Mouse (Mus musculus): Measurements from ENCODE around the gene Acox2.

Acox2 gene

DNA sequence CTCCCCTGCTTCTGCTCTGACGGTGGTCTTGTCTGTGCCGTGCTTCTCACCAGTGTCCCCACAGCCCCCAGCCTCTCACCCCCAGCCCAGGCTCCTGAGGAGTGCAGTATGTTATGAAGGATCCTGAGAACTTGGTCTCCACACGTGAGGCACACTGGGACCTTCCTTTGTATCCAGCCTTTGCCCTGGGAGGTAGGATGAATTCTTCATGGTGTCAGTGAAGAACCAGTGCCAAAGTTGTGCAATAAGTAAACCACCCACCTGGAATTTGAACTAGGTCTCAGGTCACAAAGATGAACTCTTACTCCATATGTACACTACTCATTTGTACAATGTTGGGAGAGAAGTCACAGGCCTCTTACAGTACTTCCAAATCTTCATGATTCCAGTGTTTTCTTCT, at the start of gene Acox2:
Acox2 (minus strand) TSS at position 188 of the 400 bp plus-strand sequence.
- no peak for DNase-seq (ENCODE audit: inconsistent age in 2 of 2, low spot score in 1 of 2)

DNA sequence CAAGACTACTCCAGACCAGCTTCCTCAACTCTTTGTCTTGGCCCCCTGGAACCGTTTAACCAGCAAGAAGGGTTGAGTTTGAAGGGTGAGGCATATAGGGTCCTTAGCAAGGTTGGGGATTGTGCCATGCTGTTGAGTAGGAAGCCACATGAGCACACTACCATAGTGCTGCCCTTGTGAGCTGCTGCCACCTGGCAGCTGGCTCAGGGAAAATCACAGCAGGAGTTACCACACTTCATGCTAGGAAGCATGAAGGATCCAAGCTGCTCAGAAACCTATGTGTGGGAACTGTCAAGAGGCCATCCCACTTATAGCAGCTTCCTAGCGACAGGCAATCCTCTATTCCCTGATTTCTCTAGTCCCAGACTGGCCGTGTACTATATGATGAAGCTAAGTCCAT, 49.5 kb upstream of the Acox2 start:
- no peak for DNase-seq (ENCODE audit: inconsistent age in 2 of 2, low spot score in 1 of 2)

DNA sequence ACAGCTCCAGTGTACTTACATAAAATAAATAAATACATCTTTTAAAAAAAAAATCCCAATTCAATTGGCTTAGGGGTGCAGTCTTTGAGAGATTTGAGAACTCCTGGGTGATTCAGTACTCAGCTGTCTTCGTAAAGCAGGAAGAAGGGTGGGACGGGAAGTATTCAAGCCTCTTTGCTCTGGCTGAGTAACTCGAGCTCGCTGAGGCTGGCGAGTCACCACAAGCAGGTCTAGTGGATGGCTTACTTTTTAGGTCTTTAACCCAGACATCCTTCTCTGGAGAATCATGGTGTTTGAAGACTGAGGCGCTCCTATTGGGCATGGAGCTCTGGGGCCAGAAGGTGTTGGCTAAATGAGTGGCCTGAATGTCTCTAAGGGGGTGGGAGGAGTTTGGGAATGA, 47.7 kb upstream of the Acox2 start:
- no peak for DNase-seq (ENCODE audit: inconsistent age in 2 of 2, low spot score in 1 of 2)

DNA sequence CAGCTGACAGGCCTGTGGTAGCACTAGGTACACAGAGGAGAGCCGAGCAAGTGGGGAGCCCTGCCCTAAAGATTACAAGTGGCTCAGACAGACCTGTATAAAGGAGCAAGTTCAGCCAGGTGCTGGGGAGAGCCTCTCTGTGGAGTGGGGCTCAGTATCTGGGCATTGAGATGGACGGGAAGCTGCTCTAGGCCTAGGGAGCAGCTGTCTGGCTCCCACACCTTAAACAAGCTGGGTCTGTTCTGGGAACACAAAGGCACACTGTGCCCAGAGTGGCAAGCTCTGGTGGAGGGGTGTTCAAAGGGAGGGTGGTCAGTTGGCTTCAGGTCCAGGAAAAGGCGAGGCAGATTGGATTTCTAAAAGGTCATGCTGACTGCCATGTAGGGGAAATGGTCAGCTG, 45.9 kb upstream of the Acox2 start:
- no peak for DNase-seq (ENCODE audit: inconsistent age in 2 of 2, low spot score in 1 of 2)

DNA sequence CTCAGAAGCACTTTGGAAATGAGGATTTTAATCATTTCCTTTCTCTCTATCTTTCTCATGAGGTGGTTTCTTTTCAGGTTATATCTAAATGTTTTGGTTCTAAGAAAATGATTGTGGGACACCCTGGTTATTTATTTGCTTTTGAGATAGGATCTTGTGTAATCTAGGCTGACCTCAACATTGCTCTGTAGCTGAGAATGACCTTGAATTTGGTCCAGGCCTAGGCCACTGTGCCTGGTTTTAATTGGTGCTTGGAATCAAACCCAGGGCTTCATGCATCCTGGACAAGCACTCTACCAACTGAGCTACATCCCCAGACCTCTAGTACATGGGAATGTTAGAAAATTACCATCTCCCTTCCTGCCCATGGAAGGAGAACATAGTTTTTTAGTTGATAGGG, 44.9 kb upstream of the Acox2 start:
- DNase-seq (ENCODE audit: inconsistent age in 2 of 2, low spot score in 1 of 2): peak in 1 of 2 experiments; percentile 71

DNA sequence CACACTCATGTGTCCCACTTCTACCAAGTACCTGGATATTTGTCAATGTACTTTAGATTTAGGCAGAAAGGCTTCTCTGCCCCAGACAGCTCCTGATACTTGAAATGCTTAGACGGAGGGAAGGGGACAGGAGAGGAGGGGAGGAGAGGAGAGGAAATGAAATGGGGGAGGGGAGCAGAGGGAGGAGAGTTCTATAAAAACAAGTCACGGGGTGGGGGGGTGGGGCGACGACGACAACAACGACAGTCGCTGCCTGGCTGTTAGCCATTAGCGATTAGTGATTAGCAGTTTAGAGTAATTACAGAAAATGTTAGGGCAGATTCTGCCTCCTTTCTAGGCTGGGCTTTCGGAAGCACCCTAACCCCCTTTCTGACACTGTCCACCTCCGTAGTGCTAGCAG, 43.5 kb upstream of the Acox2 start:
- no peak for DNase-seq (ENCODE audit: inconsistent age in 2 of 2, low spot score in 1 of 2)

DNA sequence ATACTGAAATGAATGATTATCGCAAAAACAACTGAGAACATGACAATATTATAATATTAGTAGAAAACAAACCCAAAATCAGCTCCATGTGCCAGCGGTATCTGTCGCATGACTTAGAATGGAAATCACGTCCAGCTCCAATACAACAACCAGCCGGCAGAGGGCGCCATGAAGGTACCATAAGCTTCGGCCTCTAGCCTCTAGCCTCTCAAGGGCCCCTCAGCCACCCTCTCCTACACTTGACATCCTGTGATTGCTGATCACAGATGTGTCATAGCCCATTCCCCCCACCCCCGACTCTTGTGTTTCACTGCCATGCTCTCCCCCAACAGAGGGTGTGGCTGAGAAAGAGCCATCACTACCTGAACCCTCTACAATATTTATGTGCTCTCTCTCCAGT, 41.1 kb upstream of the Acox2 start:
- DNase-seq (ENCODE audit: inconsistent age in 2 of 2, low spot score in 1 of 2): peak; percentile 55 to 81

DNA sequence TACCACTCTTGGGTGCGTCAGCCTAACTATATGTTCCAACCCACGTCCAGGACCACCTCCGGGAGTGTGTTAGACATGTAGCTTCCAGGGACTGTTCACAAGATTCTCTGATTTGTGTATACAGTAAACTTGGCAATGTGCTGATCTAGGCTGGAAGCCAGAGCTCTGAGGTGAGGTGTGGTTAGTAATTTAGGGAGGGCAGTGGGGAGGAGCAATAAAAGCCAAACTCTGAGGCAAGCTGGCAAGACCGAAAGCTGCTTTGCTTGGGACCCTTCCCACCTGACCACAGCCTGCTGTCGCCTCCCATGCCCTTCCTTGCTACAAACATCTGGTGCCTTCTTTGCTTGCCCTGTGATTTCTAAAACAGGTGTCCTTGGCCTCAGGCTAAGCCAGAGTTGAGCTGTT, 38.7 kb upstream of the Acox2 start:
- peak in 1 of 2 experiments; percentile 49 for DNase-seq (ENCODE audit: inconsistent age in 2 of 2, low spot score in 1 of 2)

DNA sequence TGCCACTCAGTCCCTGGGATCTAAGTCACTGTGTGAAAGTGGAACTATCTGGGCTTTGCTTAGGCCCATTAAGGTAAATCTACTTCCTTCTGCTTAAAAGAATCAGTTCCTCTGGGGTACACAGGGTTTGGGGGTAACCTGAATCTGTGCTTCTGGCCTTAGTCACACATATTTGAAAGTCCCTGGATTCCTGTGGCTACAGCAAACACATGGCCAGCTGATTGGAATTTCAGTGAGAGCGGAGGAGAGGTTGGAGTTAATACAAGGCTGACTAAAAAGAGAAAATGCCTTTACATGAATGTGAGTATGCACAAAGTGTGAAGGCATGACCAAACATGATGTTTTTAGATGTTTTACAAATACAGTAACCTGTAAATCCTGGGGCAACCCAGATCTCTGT, 35.1 kb upstream of the Acox2 start:
- no peak for DNase-seq (ENCODE audit: inconsistent age in 2 of 2, low spot score in 1 of 2)

DNA sequence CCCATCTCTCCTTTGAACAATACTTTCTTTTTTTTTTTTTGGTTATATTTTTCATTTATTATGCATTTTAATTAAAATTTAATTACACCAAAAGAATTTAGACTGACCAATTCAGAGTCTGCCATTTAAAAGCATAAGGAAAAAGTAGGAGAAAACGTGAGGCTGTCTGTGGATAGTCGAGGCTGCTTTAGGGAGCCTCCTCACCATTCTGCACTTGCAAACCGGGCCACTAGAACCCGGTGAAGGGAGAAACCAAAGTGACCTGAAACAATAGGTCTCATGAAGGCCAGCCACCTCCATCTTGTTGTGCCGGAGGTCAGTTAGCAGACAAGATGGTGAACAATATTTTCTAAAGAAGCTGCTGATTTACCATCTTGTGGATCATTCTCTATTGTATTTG, 27.4 kb upstream of the Acox2 start:
- DNase-seq (ENCODE audit: inconsistent age in 2 of 2, low spot score in 1 of 2): peak in 1 of 2 experiments; percentile 76

DNA sequence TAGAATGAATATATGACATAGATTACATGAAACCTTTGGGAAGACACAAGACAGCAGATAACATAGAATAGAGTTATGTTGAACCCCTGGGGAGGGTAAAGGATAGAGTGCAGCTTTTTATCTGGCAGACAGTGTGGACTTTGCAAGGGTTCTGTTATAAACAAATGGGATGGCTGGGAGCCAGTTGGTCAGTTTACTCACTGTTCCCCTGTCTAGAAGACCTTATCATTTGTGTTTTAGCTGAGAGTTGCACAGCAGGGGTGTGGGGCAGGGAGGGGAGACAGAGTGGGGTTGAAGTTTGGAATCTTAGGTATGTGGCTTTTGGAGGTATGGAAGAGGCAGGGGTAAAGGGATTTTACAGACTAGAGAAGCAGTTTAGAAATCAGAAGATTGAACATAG, 24.6 kb upstream of the Acox2 start:
- no peak for DNase-seq (ENCODE audit: inconsistent age in 2 of 2, low spot score in 1 of 2)

DNA sequence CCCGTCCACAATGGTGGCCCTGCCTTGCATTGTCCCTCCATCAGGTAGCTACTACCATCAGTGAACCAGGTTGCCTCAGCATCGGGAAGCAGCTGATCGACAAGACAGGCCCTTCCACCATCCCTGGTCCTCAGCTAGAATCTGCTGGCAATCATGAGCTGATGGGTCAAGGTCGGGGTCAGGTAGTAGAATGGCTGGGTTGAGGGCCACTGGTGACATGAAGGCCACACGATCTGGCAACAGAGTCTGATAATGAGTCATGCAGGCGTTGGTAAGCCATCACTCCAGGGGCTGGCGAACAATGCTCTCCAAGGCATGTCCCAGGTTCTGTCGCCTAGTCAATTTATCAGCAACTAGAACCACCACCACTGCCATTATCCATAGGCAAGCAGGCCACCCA, 12.1 kb upstream of the Acox2 start:
- peak; percentile 38 to 74 for DNase-seq (ENCODE audit: inconsistent age in 2 of 2, low spot score in 1 of 2)

DNA sequence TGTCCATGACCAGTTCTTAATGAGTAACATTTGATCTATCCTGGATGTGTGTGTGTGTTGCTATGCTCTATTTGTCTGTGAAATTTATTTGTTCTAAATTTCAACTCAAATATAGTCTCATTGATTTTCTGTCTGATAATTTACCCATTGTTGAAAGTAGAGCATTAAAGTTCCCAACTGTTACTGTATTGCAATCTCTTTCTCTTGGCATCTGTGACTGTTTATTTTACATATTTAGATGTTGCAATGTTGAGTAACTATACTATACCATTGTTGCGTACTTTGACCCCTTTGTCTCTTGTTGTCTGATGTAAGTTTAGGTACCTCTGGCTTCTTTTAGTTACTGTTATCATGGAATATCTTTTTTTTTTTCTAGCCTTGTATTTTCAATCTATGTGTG, 5.2 kb upstream of the Acox2 start:
- no peak for DNase-seq (ENCODE audit: inconsistent age in 2 of 2, low spot score in 1 of 2)

DNA sequence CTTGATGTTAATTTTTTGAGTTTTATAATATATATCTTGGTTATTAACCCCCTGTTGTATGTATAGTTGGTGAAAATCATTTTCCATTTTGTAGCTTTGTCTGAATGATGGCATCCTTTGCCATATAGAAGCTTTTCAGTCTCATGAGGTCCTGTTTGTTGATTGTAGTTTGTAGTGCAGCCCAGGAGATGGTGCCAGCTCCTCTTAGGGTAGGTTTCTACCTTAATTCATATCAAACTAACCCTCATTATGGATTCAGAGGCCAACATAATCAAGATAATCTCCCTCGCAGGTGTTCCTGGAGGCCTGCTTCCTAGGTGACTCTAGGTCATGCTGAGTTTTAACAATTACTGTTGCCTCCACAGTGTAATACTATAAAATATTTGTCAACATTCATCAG, 3.1 kb upstream of the Acox2 start:
- no peak for DNase-seq (ENCODE audit: inconsistent age in 2 of 2, low spot score in 1 of 2)

DNA sequence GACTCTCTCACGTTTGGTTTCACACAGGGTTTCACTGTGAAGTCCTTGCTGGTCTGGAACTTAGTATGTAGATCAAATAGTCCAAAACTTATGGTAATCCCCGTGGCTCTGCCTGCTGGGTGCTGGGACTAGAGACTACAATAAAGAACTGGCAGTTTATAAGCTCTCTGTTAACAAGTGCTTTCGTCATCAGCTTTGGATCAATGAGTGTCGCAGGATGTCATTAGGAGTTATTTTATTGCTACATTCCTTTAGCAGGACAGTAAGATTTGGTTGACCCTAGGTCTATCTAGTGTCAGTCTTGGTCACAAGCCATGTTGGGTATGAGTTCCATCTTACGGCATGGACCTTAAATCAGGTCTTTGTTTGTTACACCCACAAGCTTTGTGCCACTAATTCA, 1.1 kb upstream of the Acox2 start:
- no peak for DNase-seq (ENCODE audit: inconsistent age in 2 of 2, low spot score in 1 of 2)

DNA sequence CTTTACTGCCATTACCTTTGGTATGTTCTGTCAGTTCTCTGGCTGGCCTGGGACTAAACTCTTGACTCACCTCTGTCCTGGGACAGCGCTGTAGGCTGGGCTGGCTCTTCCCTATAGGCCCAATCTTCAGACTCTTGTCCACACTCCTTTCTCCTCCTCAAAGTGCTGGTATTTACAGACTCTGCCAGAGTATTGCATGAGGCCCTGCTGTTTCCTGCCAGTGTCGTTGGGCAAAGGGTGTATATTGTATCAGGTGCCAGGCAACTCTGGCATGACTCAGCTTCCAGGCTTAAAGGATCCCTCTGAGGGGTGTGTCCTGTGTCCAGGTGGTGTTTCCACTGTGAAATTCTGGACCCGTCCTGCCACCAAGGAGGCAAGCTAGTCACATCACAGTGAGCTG, 401 bp downstream of the Acox2 start:
- DNase-seq (ENCODE audit: inconsistent age in 2 of 2, low spot score in 1 of 2): no peak

DNA sequence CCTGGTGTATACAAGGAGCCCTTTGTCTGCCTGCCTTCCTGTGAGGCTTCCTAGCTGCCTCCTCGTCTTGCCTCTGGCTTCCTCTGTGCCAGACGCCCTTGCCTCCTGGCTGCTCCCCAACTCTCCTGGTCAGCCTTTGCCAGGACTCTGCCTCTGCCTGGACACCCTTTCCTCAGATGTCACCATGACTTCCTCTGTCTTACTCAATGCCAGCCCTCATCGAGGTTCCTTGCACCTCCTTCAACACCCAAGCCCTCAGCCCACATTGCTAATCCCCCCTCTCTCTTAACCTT, 872 bp downstream of the Acox2 start:
- peak in 1 of 2 experiments; percentile 62 for DNase-seq (ENCODE audit: inconsistent age in 2 of 2, low spot score in 1 of 2)

DNA sequence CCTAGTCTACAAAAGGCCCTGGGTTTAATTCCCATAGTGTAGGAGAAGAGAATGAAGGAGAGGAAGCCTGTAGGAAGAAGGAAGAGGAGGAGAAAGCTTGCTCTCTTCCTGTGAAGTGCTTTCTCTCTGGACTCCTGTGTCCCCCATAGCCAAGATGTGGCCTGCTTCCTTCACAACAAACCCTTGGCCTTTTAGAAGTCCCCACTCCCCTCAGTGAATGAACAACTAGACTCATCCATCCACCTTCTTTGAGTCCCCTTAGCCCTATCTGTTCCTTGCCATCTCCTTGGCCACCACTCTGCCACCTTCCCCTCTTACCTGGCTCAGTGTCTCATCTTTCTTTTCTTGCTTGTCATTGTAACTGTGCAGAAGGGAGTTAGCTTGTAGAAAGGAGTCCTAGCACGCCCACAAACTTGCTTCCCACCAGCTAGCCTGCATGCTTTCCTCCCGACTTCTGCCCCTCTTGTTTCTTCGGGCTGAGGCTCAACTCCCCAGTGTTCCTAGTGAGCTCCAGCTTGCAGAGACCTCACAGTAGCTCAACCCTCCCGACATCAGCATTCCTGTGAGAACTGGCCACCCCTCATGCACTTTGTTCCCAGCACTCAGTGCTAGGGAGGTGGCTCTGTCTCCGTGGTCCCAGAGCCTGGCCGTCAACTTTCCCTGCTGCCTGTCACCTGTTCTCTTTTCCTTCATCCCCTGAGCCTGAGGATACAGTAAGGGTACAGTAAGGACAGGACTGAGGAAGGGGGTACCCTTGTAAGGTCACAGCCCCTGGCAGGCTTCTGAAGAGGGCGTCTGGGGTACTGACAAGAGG, 1.4 kb downstream of the Acox2 start:
- DNase-seq (ENCODE audit: inconsistent age in 2 of 2, low spot score in 1 of 2): no peak

DNA sequence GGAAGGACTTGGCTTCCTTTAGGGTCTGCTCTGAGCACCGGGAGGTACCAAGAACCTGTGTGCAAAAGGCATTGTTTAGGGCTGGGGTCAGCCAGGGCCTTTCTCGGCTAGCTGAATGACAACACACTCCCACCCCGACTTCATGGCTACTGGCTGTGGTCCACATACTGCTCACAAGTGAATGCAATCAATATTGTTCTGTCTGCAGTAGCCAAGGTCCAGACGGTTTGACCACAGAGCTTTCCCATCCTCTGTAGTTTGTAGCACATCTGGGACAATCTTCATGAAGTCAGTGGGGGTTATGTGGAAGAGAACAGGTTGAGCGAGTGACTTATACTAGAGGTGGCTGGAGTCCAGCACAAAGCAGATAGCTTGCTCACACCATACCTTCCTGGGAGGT, 2.3 kb downstream of the Acox2 start:
- DNase-seq (ENCODE audit: inconsistent age in 2 of 2, low spot score in 1 of 2): no peak

DNA sequence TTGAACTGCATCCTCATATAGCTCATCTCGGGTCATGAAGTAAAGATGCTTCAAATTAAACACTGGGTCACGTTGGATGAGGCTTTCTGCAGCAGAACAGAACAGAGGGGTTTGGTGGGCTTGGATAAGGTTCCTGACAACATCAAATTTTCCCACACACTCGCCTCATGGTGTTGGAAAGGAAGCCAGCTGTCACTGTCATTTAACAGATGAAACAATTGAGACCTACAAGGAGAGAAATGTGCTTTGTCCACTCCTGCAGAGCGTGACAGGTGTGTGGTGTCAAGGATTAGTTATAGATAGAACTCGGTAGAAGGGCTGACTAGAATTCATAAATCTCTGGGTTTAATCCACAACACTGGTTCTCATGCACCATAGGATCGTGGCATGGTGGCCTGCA, 3.1 kb downstream of the Acox2 start:
- no peak for DNase-seq (ENCODE audit: inconsistent age in 2 of 2, low spot score in 1 of 2)

DNA sequence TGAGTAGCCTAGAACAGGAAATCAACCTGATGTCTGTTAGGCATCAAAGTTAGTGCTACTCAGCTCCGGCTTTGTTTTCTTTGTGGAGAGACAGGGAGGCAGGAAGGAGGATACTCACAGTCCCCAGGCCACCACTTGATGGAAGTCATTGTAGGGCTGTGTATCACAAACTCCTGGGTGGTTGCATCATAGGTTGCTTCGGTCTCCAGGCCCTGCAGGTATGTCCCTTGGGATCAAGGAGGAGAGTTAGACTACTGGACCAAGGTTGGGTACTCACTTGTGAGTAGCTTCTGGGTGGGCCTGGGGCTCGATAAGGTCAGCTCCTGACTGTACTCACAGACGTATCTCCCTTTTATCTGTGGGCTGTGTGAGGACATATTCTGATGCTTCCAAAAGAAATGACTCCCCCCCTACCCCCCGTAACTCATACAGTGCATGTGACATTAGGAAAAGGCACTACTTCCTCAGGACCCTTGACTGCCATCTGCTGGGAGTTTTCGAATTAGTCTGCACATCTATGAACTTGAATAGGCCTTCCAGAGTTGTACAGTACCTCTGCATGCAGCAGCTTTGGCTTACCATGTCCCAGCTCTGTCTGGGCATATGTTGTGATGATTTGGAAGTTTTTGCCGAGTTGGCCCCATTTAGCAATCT, 4.0 kb downstream of the Acox2 start:
- peak; percentile 60 to 82 for DNase-seq (ENCODE audit: inconsistent age in 2 of 2, low spot score in 1 of 2)

DNA sequence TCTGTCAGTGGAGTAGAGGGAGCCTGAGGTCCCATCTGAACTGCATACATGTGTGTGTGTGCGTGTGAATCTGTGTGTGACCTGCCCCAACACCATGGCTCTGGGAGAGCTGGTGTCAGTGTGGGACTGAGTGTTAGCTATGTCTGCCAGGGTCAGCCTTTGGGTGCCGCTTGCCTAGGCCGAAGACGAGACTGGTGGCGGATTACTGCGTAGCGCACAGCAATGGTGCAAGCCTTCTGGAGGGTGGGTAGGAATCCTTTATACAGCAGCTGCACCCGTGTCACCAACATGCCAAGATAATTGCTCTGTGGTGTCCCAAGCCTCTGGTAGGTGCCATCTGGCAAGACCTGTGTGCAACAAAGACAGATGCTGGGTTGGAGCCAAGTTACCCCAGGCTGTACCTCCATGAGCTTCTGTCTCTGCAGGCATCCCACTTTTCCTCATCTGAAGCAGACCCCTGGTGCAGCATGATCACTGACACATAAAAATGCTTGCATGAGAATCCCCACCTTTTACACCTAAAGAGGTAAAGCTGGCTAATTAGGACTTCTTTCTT, 7.7 kb downstream of the Acox2 start:
- no peak for DNase-seq (ENCODE audit: inconsistent age in 2 of 2, low spot score in 1 of 2)
